In genomic region chr17:28294449-28295333, GRCm38 (mm10) we compare ENCODE assay signal across 9 mouse cellular contexts. TPM values are rescaled to one million over a fixed set of nuclear protein-coding genes. Genes with fewer than 3 reads are reported as not detected.
DNase-seq lines count a peak whose midpoint lies in the region; ATAC-seq and TF ChIP-seq lines count a peak whose summit lies in the region.
"Had no signal": no experiment of that assay in that cellular context is flagged by ENCODE, and none has a peak within 500 bp of the region (broad histone marks: within the 10 kb centered on the region; RNA-seq: fewer than 3 reads in every experiment).

No protein-coding gene starts in this region.

- no peak for TF ChIP-seq POLR2A in thymus, adult 2 months (IDR thresholded peaks at IDR 0.05; ENCODE audit: control insufficient read depth, extremely low read depth, insufficient read depth, low read length, poor library complexity)

- TF ChIP-seq CTCF in hindbrain, postnatal 0 days (IDR thresholded peaks at IDR 0.05; ENCODE audit: low read depth), result no peak
- no peak for TF ChIP-seq CTCF in thymus, adult 2 months (IDR thresholded peaks at IDR 0.05; ENCODE audit: borderline replicate concordance, control insufficient read depth, extremely low read depth, insufficient read depth, low read length, poor library complexity)

- 58% methylated on average over 17 of the region's 17 CpGs for WGBS in heart, embryonic 15.5 days
- WGBS in midbrain, embryonic 10.5 days, result 82% methylated on average over 17 of the region's 17 CpGs
- 73% methylated on average over 17 of the region's 17 CpGs for WGBS in midbrain, embryonic 11.5 days
- WGBS in hindbrain, postnatal 0 days, result 55% methylated on average over 17 of the region's 17 CpGs
- 43% methylated on average over 17 of the region's 17 CpGs for whole genome bisulfite sequencing in thymus, adult 2 months

- no peak for DNase-seq in heart, postnatal 10 days
- DNase-seq in midbrain, embryonic 10.5 days (ENCODE audit: low spot score), result no peak
- no peak for DNase-seq in midbrain, embryonic 11.5 days (ENCODE audit: low spot score, missing footprints)
- no peak for DNase-seq in hindbrain, postnatal 0 days (ENCODE audit: low spot score)
- DNase-seq in embryo, embryonic 10.5 days (ENCODE audit: low spot score), result no peak
- no peak for DNase-seq in thymus, adult 2 months
- DNase-seq: thymus, postnatal 14 days had no signal

- peaks cover 21% of the 10 kb centered on the region; the same call in 1 of the 2 replicates for H3K36me3 ChIP-seq in heart, embryonic 15.5 days
- peaks cover 26% of the 10 kb centered on the region for H3K36me3 ChIP-seq in midbrain, embryonic 10.5 days
- H3K36me3 ChIP-seq in midbrain, embryonic 11.5 days (ENCODE audit: control insufficient read depth, insufficient read depth, low read length), result no peaks in the 10 kb centered on the region
- no peaks in the 10 kb centered on the region; the same call in 1 of the 2 replicates for H3K36me3 ChIP-seq in hindbrain, postnatal 0 days (ENCODE audit: insufficient read depth, low read length)
- H3K36me3 ChIP-seq in thymus, adult 2 months (ENCODE audit: control insufficient read depth, insufficient read depth, low read length), result no peaks in the 10 kb centered on the region

- no peaks in the 10 kb centered on the region for H3K9me3 ChIP-seq in heart, embryonic 15.5 days (replicated peaks)
- H3K9me3 ChIP-seq in midbrain, embryonic 10.5 days (replicated peaks), result no peaks in the 10 kb centered on the region
- H3K9me3 ChIP-seq in midbrain, embryonic 11.5 days (ENCODE audit: control insufficient read depth, low read length), result no peaks in the 10 kb centered on the region
- no peaks in the 10 kb centered on the region for H3K9me3 ChIP-seq in hindbrain, postnatal 0 days (ENCODE audit: low read length)

- no peak for ATAC-seq in heart, embryonic 15.5 days (replicated peaks; ENCODE audit: insufficient number of reproducible peaks, insufficient read depth, low FRiP score, low read depth)
- no peak for ATAC-seq in midbrain, embryonic 11.5 days (ENCODE audit: low FRiP score)
- ATAC-seq in hindbrain, postnatal 0 days, result peak; percentile 50; the same call in 1 of the 2 replicates
- ATAC-seq in neutrophil, adult 5-6 weeks (ENCODE audit: extremely low read depth, insufficient number of reproducible peaks, low FRiP score, poor library complexity, severe bottlenecking), result peak; percentile 64

- peaks cover 21% of the 10 kb centered on the region for H3K4me1 ChIP-seq in heart, embryonic 15.5 days (replicated peaks)
- H3K4me1 ChIP-seq in midbrain, embryonic 10.5 days, result peaks cover 25% of the 10 kb centered on the region
- H3K4me1 ChIP-seq in midbrain, embryonic 11.5 days (ENCODE audit: control insufficient read depth, insufficient read depth, low read length), result peaks cover 5% of the 10 kb centered on the region
- H3K4me1 ChIP-seq in hindbrain, postnatal 0 days (ENCODE audit: insufficient read depth, low read length), result 0 out of 2 replicates have a peak, but pooled peaks cover 4% of the 10 kb centered on the region
- peaks cover 45% of the 10 kb centered on the region for H3K4me1 ChIP-seq in thymus, adult 2 months (replicated peaks; ENCODE audit: control insufficient read depth, insufficient read depth, low read length)

- no peak overlapping the region for H3K4me3 ChIP-seq in heart, embryonic 15.5 days
- H3K4me3 ChIP-seq in midbrain, embryonic 10.5 days, result no peak overlapping the region
- H3K4me3 ChIP-seq in midbrain, embryonic 11.5 days (ENCODE audit: low read depth, low read length), result no peak overlapping the region
- no peak overlapping the region for H3K4me3 ChIP-seq in hindbrain, postnatal 0 days (ENCODE audit: low read length)
- H3K4me3 ChIP-seq in thymus, adult 2 months (ENCODE audit: control insufficient read depth, insufficient read depth, low read length), result no peak overlapping the region

- H3K27ac ChIP-seq in heart, embryonic 15.5 days, result peak overlapping the region; percentile 3; the same call in 1 of the 2 replicates
- peak overlapping the region; percentile 64 for H3K27ac ChIP-seq in midbrain, embryonic 10.5 days (replicated peaks)
- H3K27ac ChIP-seq in midbrain, embryonic 11.5 days (ENCODE audit: low read depth, low read length), result no peak overlapping the region; the same call in 1 of the 2 replicates
- H3K27ac ChIP-seq in hindbrain, postnatal 0 days, result peak overlapping the region; percentile 26; the same call in 1 of the 2 replicates
- H3K27ac ChIP-seq in thymus, adult 2 months (ENCODE audit: control insufficient read depth, insufficient read depth, low read length), result no peak overlapping the region

- H3K4me2 ChIP-seq in heart, embryonic 15.5 days, result no peak overlapping the region
- H3K4me2 ChIP-seq in midbrain, embryonic 11.5 days, result no peak overlapping the region
- no peak overlapping the region for H3K4me2 ChIP-seq in hindbrain, postnatal 0 days (ENCODE audit: low read depth, low read length)

- intact Hi-C loops in heart, postnatal 10 days (cut with DNase I), result no loop called here

- H3K9ac ChIP-seq in heart, embryonic 15.5 days, result no peak overlapping the region
- H3K9ac ChIP-seq in midbrain, embryonic 11.5 days (ENCODE audit: low read length), result no peak overlapping the region
- H3K9ac ChIP-seq in hindbrain, postnatal 0 days (replicated peaks; ENCODE audit: low read length), result 0 out of 2 replicates have a peak overlapping the region, but pooled peaks have one; percentile 9

- no peaks in the 10 kb centered on the region for H3K27me3 ChIP-seq in heart, embryonic 15.5 days
- H3K27me3 ChIP-seq in midbrain, embryonic 10.5 days (ENCODE audit: low read depth, poor library complexity, severe bottlenecking), result no peaks in the 10 kb centered on the region
- no peaks in the 10 kb centered on the region for H3K27me3 ChIP-seq in midbrain, embryonic 11.5 days (ENCODE audit: control insufficient read depth, insufficient read depth, low read length)
- H3K27me3 ChIP-seq in hindbrain, postnatal 0 days (ENCODE audit: insufficient read depth, low read length), result no peaks in the 10 kb centered on the region
- no peaks in the 10 kb centered on the region for H3K27me3 ChIP-seq in thymus, adult 2 months (ENCODE audit: control insufficient read depth, insufficient read depth, low read length)

RNA-seq across cellular contexts. Expression of gene Fance, which starts 18.6 kb away (rescaled TPM):
- 18.8 and 25.3 TPM in 2 replicates for polyA plus RNA-seq in heart, embryonic 15.5 days (2015; fragmentation: Nextera tagmentation; extraction: Ambion mirVana)
- 10 to 100 TPM; 16.9 to 18.2 TPM for total RNA-seq in heart, postnatal 10 days (2021)
- polyA plus RNA-seq in midbrain, embryonic 10.5 days (2016; fragmentation: Nextera tagmentation; extraction: Ambion mirVana), result 28.2 and 30.8 TPM in 2 replicates
- 18.5 and 19.5 TPM in 2 replicates for polyA plus RNA-seq in midbrain, embryonic 11.5 days (2014; fragmentation: Nextera tagmentation; extraction: Ambion mirVana)
- total RNA-seq in hindbrain, postnatal 0 days (2014; rRNA removed), result 38.7 and 46.5 TPM in 2 replicates
- polyA plus RNA-seq in hindbrain, postnatal 0 days (2015; fragmentation: Nextera tagmentation; extraction: Ambion mirVana), result 23.6 and 27.2 TPM in 2 replicates
- 11.9 and 23.3 TPM in 2 replicates for total RNA-seq in neutrophil, adult 5-6 weeks (2017)
- 31.3 and 37.7 TPM in 2 replicates for polyA plus RNA-seq in thymus, adult 2 months (2012; rRNA removed)

RNA-seq across cellular contexts. Expression of gene Rpl10a, which starts 33.6 kb away (rescaled TPM):
- 305 and 312 TPM in 2 replicates for polyA plus RNA-seq in heart, embryonic 15.5 days (2015; fragmentation: Nextera tagmentation; extraction: Ambion mirVana)
- 100 to 1,000 TPM; 584 to 595 TPM for total RNA-seq in heart, postnatal 10 days (2021)
- polyA plus RNA-seq in midbrain, embryonic 10.5 days (2016; fragmentation: Nextera tagmentation; extraction: Ambion mirVana), result 426 and 489 TPM in 2 replicates
- polyA plus RNA-seq in midbrain, embryonic 11.5 days (2014; fragmentation: Nextera tagmentation; extraction: Ambion mirVana), result 465 and 471 TPM in 2 replicates
- 699 and 1,071 TPM in 2 replicates for total RNA-seq in hindbrain, postnatal 0 days (2014; rRNA removed)
- 337 and 355 TPM in 2 replicates for polyA plus RNA-seq in hindbrain, postnatal 0 days (2015; fragmentation: Nextera tagmentation; extraction: Ambion mirVana)
- total RNA-seq in neutrophil, adult 5-6 weeks (2017), result 433 and 443 TPM in 2 replicates
- polyA plus RNA-seq in thymus, adult 2 months (2012; rRNA removed), result 3,187 and 3,626 TPM in 2 replicates

RNA-seq across cellular contexts. Expression of gene Tead3, which starts 55.9 kb away (rescaled TPM):
- 5.3 and 6.6 TPM in 2 replicates for polyA plus RNA-seq in heart, embryonic 15.5 days (2015; fragmentation: Nextera tagmentation; extraction: Ambion mirVana)
- total RNA-seq in heart, postnatal 10 days (2021), result 10 to 100 TPM; 15.3 to 19.3 TPM
- 5.0 and 5.2 TPM in 2 replicates for polyA plus RNA-seq in midbrain, embryonic 10.5 days (2016; fragmentation: Nextera tagmentation; extraction: Ambion mirVana)
- polyA plus RNA-seq in midbrain, embryonic 11.5 days (2014; fragmentation: Nextera tagmentation; extraction: Ambion mirVana), result 3.5 and 3.7 TPM in 2 replicates
- 6.5 and 9.4 TPM in 2 replicates for total RNA-seq in hindbrain, postnatal 0 days (2014; rRNA removed)
- 1.3 and 1.7 TPM in 2 replicates for polyA plus RNA-seq in hindbrain, postnatal 0 days (2015; fragmentation: Nextera tagmentation; extraction: Ambion mirVana)
- total RNA-seq in neutrophil, adult 5-6 weeks (2017), result not detected in 2 replicates
- 10.6 and 11.6 TPM in 2 replicates for polyA plus RNA-seq in thymus, adult 2 months (2012; rRNA removed)

Comparison
In these comparisons a context has a peak if more than half of its experiments do, and no peak if none do; other contexts are left out.
1. H3K27ac ChIP-seq: peak in heart, embryonic 15.5 days (single experiment), midbrain, embryonic 10.5 days (single experiment) and hindbrain, postnatal 0 days (single experiment); none in midbrain, embryonic 11.5 days (single experiment) and thymus, adult 2 months (single experiment).
2. ATAC-seq: peak in hindbrain, postnatal 0 days (single experiment) and neutrophil, adult 5-6 weeks (single experiment); none in heart, embryonic 15.5 days (single experiment) and midbrain, embryonic 11.5 days (single experiment).